Mouse (Mus musculus) brown adipose tissue, adult 24 weeks (tissue): ENCODE measurements at regions not wholly inside any gene's neighbourhood (a gene's known extent, or its start where the extent isn't known, plus 50 kb on each side); places are given as distances from the start of the nearest gene placed in this dataset.
A peak's percentile ranks its signal among the peaks of the same experiment; 100 is the strongest.

ENCODE experiments used
- H3K27ac ChIP-seq: fragments of 200-500 bp; replicated peaks from 2 replicates; pipeline ENCODE4 v1.5.1; 2012; ENCODE audit warnings: low read depth, mild to moderate bottlenecking, low read length
- H3K4me1 ChIP-seq: fragments of 200-500 bp; 2 replicates; pipeline ENCODE4 v1.6.1; 2012; ENCODE audit warnings: low read length, mixed read lengths; ENCODE audit not compliant: control insufficient read depth, insufficient read depth, insufficient read length
- H3K4me3 ChIP-seq: fragments of 200-500 bp; 2 replicates; pipeline ENCODE4 v1.5.1; 2012; ENCODE audit warnings: low read depth, mild to moderate bottlenecking, low read length, moderate library complexity; ENCODE audit not compliant: insufficient read depth

GRCm38 (mm10) chr9:115665337-115666004 lies 243.8 kb upstream of the Gadl1 start:
- no peak overlapping the region for H3K4me3 ChIP-seq
- H3K27ac ChIP-seq = 0 out of 2 replicates have a peak overlapping the region, but pooled peaks have one; percentile 25

GRCm38 (mm10) chr9:115666530-115666929 lies 242.7 kb upstream of the Gadl1 start:
- Histone ChIP-seq H3K4me3 (no peak overlapping the region), H3K27ac (no peak overlapping the region), H3K4me1 (no peaks in the 10 kb centered on the region)

More at GRCm38 (mm10) chr9:115665337-115666004, 243.8 kb upstream of the Gadl1 start:
- no peaks in the 10 kb centered on the region for H3K4me1 ChIP-seq

GRCm38 (mm10) chr9:115680703-115681576 lies 228.3 kb upstream of the Gadl1 start:
- H3K4me1 ChIP-seq = no peaks in the 10 kb centered on the region
- no peak overlapping the region for H3K4me3 ChIP-seq
- H3K27ac ChIP-seq = no peak overlapping the region

- Histone ChIP-seq H3K4me3 (no peak overlapping the region), H3K27ac (no peak overlapping the region), H3K4me1 (no peaks in the 10 kb centered on the region)
Observed at GRCm38 (mm10) chr9:115681841-115682240, 227.4 kb upstream of the Gadl1 start.

DNA sequence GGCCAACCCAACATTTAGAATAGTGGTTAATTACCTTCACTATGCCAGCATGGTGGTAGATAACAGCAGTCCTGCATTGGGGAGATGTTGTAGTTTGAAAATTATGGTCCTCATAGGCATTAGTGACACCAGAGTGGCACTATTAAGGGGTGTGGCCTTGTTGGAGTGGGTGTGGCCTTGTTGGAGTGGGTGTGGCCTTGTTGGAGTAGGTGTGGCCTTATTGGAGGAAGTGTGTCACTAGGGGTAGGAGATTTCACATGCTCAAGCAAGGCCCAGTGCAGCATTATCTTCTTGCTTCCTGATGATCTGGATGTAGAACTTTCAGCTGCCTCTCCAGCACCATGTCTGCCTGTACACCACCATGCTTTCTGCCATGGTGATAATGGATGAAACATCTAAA lies 225.3 kb upstream of the Gadl1 start:
- no peak overlapping the region for H3K27ac ChIP-seq
- H3K4me3 ChIP-seq = no peak overlapping the region
- H3K4me1 ChIP-seq = no peaks in the 10 kb centered on the region

- H3K4me3 ChIP-seq = no peak overlapping the region
- H3K27ac ChIP-seq = no peak overlapping the region
- H3K4me1 ChIP-seq = no peaks in the 10 kb centered on the region
Observed at GRCm38 (mm10) chr9:115686605-115687004, 222.7 kb upstream of the Gadl1 start.

GRCm38 (mm10) chr9:115692837-115693236 lies 216.4 kb upstream of the Gadl1 start:
- H3K27ac ChIP-seq = no peak overlapping the region

GRCm38 (mm10) chr9:115703791-115704190 lies 205.5 kb upstream of the Gadl1 start:
- Histone ChIP-seq H3K27ac (no peak overlapping the region), H3K4me3 (no peak overlapping the region), H3K4me1 (no peaks in the 10 kb centered on the region)

More at GRCm38 (mm10) chr9:115692837-115693236, 216.4 kb upstream of the Gadl1 start:
- H3K4me1 ChIP-seq = no peaks in the 10 kb centered on the region
- H3K4me3 ChIP-seq = no peak overlapping the region

DNA sequence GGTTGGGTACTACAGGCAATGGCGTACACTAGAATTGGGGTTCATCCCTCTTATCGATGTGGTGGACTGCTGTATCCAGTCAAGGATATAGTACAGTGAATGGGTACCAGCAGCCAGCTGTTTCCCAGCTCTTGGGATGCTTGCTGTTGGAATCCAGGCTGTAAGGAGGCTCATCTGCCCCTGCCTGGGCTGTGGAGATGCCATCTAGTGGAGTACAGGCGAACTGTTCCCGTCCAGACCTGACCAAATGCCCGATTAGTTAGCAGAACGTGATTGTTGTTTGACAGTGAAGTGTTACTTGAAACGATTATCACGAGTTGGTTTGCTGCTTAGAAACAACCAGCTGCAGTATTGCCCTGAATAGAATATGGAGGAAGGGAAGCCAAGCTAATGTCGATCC lies 205.0 kb upstream of the Gadl1 start:
- H3K4me3 ChIP-seq = no peak overlapping the region
- no peak overlapping the region for H3K27ac ChIP-seq
- no peaks in the 10 kb centered on the region for H3K4me1 ChIP-seq

DNA sequence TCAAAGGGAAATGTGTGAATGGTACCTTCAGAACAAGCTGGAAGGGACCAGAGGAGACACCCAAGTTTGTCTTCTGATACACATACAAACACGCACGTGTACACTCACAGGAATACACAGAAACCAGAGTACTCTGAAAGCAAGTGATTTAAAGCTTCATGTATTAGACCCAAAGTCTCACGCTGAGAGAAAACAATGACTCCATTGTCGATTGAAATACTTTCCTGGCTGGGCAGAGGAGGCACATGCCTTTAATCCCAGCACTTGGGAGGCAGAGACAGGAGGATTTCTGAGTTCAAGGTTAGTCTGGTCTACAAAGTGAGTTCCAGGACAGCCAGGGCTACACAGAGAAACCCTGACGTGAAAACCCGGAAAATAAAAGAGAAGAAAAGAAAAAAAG lies 203.5 kb upstream of the Gadl1 start:
- Histone ChIP-seq H3K4me1 (no peaks in the 10 kb centered on the region), H3K27ac (no peak overlapping the region), H3K4me3 (no peak overlapping the region)

DNA sequence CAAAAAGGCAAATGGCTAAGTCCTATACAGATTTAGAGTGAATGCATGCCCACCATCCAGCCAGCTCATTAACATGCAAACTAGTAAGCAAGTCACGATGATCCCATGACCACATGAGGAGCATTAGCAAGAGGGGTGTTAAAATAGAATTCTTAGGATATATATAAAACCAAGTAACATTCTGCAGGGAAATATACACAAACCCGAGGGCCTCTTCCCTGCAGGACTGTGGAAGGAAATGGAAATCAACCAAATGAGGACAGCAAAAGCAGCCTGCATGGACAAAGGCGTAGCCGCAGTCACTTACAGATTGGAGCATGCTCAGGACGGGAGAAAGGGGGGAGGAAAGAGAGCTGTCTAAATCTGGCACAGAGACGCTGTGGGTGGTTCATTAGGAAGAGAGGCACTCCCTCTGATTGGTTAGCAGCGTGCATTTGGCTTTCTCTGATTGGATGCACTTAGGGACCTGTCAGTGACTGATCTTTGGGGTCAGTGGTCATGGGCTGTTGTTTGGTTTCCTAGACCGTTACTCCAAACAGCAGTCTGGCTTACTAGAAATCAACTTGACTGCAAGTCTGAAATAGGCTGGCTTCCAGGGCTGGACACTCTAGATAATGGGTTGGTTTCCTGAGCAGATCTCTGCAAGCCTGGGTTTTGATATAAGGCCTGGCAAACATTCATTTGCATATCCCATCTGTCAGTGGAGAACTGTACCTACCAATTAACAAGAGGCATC lies 200.9 kb upstream of the Gadl1 start:
- H3K4me1 ChIP-seq = no peaks in the 10 kb centered on the region
- H3K27ac ChIP-seq = no peak overlapping the region
- no peak overlapping the region for H3K4me3 ChIP-seq

DNA sequence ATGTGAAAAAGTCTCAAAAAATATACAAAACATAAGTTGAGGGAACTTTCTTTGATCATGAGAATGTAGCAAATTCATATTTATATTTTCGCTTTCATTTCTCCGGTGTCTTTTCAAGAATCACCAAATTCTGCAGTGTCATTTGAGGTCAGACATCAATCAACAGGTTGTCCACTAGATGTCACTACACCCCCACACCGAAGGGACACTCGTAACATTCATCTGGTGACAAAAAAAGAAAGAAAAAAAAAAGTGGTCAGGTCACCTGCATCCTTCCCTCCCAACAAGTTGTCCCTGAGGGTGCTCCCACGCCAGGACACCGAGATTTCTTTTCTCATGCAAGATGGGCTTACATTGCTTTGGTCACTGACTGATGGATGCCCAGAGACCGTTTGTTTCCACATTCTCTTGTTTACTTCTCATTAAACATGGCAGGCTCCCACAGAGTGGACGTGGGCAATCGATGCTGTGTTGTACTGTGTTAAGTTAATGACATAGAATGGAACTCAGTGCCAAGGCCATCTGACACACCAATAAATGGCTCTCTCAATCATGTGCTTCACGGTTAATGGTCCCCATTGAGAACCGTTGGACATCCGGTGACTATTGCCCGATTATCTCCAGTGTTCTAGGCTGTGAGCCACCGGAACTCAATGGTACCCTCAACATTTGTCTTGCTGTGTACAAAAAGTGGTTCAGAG lies 199.1 kb upstream of the Gadl1 start:
- Histone ChIP-seq H3K27ac (no peak overlapping the region), H3K4me3 (no peak overlapping the region), H3K4me1 (no peaks in the 10 kb centered on the region)

DNA sequence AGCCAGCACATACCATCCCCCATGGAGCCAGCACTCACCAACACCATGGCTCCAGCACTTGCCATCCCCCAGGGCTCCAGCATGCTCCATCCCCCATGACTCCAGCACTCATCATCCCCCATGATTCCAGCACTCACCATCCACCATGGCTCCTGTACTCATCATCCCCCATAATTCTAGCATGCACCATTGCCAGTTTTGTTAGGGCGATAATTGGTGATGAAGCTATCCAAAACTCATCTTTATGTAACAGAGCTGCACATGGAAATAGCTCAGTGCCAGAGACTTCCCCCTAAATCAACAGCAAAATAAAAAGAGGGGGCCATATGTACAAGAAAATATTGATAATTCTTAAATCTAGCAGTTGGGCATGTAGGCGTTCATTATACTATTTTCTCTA lies 188.9 kb upstream of the Gadl1 start:
- Histone ChIP-seq H3K4me1 (no peaks in the 10 kb centered on the region), H3K4me3 (no peak overlapping the region), H3K27ac (no peak overlapping the region)

- no peak overlapping the region for H3K4me3 ChIP-seq
- no peak overlapping the region for H3K27ac ChIP-seq
- H3K4me1 ChIP-seq = no peaks in the 10 kb centered on the region
Observed at GRCm38 (mm10) chr9:115720841-115721240, 188.4 kb upstream of the Gadl1 start.

DNA sequence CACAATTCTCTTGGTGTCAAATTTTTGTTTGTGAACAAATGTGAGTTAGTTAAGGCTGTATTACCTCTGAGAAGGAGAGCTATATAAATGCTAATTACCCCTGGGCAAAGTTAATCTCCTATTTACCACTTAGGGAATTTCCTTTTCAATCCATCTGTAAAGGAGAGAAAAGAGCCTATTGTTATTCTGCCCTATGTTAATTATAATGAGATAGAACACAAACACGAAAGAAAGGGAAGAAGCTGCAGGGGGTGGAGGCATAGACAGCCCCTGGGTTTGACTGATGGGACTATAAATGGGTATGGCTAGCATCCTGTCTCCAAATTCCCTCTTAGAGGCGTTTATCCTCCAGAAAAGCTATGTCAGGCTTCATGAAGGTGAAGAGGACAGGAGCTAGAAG lies 185.2 kb upstream of the Gadl1 start:
- Histone ChIP-seq H3K4me3 (no peak overlapping the region), H3K27ac (no peak overlapping the region), H3K4me1 (no peaks in the 10 kb centered on the region)
